Mouse (Mus musculus) cerebellum, adult 2 months (tissue): Measurements from ENCODE around the gene Hivep3. TPM values are rescaled to one million over a fixed set of nuclear protein-coding genes. Genes with fewer than 3 reads are reported as not detected.

Source experiments
- DNase-seq, 2 experiments: peaks; one replicate each; pipeline ENCODE4 v3.0.0; 2021
- H3K27ac ChIP-seq: fragments of 200-500 bp; 2 replicates; pipeline ENCODE4 v1.5.1; 2012; ENCODE audit warnings: low read length, control low read depth, inconsistent platforms; ENCODE audit not compliant: insufficient read depth
- H3K27me3 ChIP-seq: fragments of 200-500 bp; 2 replicates; pipeline ENCODE4 v1.6.1; 2012; ENCODE audit warnings: inconsistent platforms, mild to moderate bottlenecking, low read length, moderate library complexity; ENCODE audit not compliant: control insufficient read depth, insufficient read depth
- H3K4me1 ChIP-seq: fragments of 200-500 bp; 2 replicates; pipeline ENCODE4 v1.6.1; 2011; ENCODE audit warnings: low read length; ENCODE audit not compliant: control insufficient read depth, insufficient read depth
- H3K4me3 ChIP-seq: fragments of 200-500 bp; replicated peaks from 2 replicates; pipeline ENCODE3; 2011; ENCODE audit warnings: mild to moderate bottlenecking, low read depth, low read length, control low read depth; ENCODE audit not compliant: insufficient read depth
- CTCF ChIP-seq: fragments of 200-500 bp; IDR thresholded peaks from 2 replicates; pipeline ENCODE4 v1.5.1; 2011; ENCODE audit warnings: low read depth, mild to moderate bottlenecking, control low read depth, low read length, moderate library complexity, borderline replicate concordance; ENCODE audit not compliant: insufficient read depth
- POLR2A ChIP-seq: fragments of 200-500 bp; IDR thresholded peaks from 2 replicates; pipeline ENCODE4 v1.6.1; 2011; ENCODE audit warnings: low read length, control low read depth, borderline replicate concordance; ENCODE audit not compliant: insufficient read depth
- WGBS: fragments of 180-500 bp; shearing (Covaris S2); methylation state at CpG from one replicate; pipeline ENCODE4 v1.1.7; 2018; 5-methylcytosine and 5-hydroxymethylcytosine counted together
- polyA plus RNA-seq: library from polyadenylated mRNA; depleted of rRNA; stranded (reverse); fragments of >200 nt; gene quantifications from 2 replicates; pipeline ENCODE4 v1.2.3, GENCODE M21; 2012

The Hivep3 gene
- polyA plus RNA-seq, 1 experiment = 36.8 TPM

GRCm38 (mm10) chr4:119894797-119895458, 161.3 kb downstream of the Hivep3 start:
- DNase-seq = no peak
- TF ChIP-seq CTCF = no peak
- no peak for TF ChIP-seq POLR2A
- H3K27me3 ChIP-seq = no peaks in the 10 kb centered on the region
- H3K27ac ChIP-seq = no peak overlapping the region
- 91% methylated on average over 13 of the region's 13 CpGs for WGBS
- peaks cover 10% of the 10 kb centered on the region for H3K4me1 ChIP-seq
- H3K4me3 ChIP-seq = no peak overlapping the region

GRCm38 (mm10) chr4:119895504-119895903, 161.9 kb downstream of the Hivep3 start:
- Histone ChIP-seq H3K27ac (no peak overlapping the region), H3K4me1 (peaks cover 10% of the 10 kb centered on the region), H3K4me3 (no peak overlapping the region), H3K27me3 (no peaks in the 10 kb centered on the region)
- no peak for DNase-seq
- TF ChIP-seq POLR2A (no peak), CTCF (no peak)
- WGBS = 86% methylated on average over 5 of the region's 5 CpGs

GRCm38 (mm10) chr4:119896572-119896971, 163.0 kb downstream of the Hivep3 start:
- Histone ChIP-seq H3K4me1 (peaks cover 15% of the 10 kb centered on the region), H3K27ac (no peak overlapping the region), H3K4me3 (no peak overlapping the region), H3K27me3 (no peaks in the 10 kb centered on the region)
- 61% methylated on average over 3 of the region's 3 CpGs for whole genome bisulfite sequencing
- TF ChIP-seq CTCF (no peak), POLR2A (no peak)
- DNase-seq = no peak

GRCm38 (mm10) chr4:119897054-119897855, 163.7 kb downstream of the Hivep3 start:
- 73% methylated on average over 6 of the region's 6 CpGs for WGBS
- no peak for DNase-seq
- Histone ChIP-seq H3K27ac (no peak overlapping the region), H3K27me3 (no peaks in the 10 kb centered on the region), H3K4me1 (peaks cover 19% of the 10 kb centered on the region), H3K4me3 (no peak overlapping the region)
- no peak for TF ChIP-seq CTCF
- no peak for TF ChIP-seq POLR2A

- no peak overlapping the region for H3K4me3 ChIP-seq
- TF ChIP-seq CTCF (no peak), POLR2A (no peak)
- no peaks in the 10 kb centered on the region for H3K27me3 ChIP-seq
- 37% methylated on average over 16 of the region's 16 CpGs for WGBS
- DNase-seq = peak; percentile 62 to 75
- 0 out of 2 replicates have a peak overlapping the region, but pooled peaks have one; percentile 8 for H3K27ac ChIP-seq
- peaks cover 15% of the 10 kb centered on the region for H3K4me1 ChIP-seq
Observed at GRCm38 (mm10) chr4:119901556-119902491, 168.2 kb downstream of the Hivep3 start.

- no peak overlapping the region for H3K4me3 ChIP-seq
- peaks cover 14% of the 10 kb centered on the region for H3K4me1 ChIP-seq
- H3K27me3 ChIP-seq = no peaks in the 10 kb centered on the region
- peak in 1 of 2 experiments; percentile 43 for DNase-seq
- TF ChIP-seq POLR2A (no peak), CTCF (no peak)
- H3K27ac ChIP-seq = no peak overlapping the region
Observed at GRCm38 (mm10) chr4:119903328-119903727, 169.7 kb downstream of the Hivep3 start.

- TF ChIP-seq POLR2A = no peak
- no peak for TF ChIP-seq CTCF
- DNase-seq = no peak
- no peak overlapping the region for H3K27ac ChIP-seq
- no peak overlapping the region for H3K4me3 ChIP-seq
- peaks cover 12% of the 10 kb centered on the region for H3K4me1 ChIP-seq
- H3K27me3 ChIP-seq = no peaks in the 10 kb centered on the region
- 77% methylated on average over 1 of the region's 1 CpGs for WGBS
Observed at GRCm38 (mm10) chr4:119903806-119904205, 170.2 kb downstream of the Hivep3 start.
